Mouse (Mus musculus): Measurements from ENCODE around the gene Espn.

- no peak for TF ChIP-seq GATA1 (IDR thresholded peaks at IDR 0.05; ENCODE audit: low read length)
- TF ChIP-seq TAL1 (IDR thresholded peaks at IDR 0.05; ENCODE audit: low read length) = no peak
These were observed 30.0 kb upstream of the Espn start for GRCm38 (mm10) chr4:152182205-152182604.

Data from erythroblast, embryonic 14.5 days (primary cell).